Mouse (Mus musculus) thymus, postnatal 25 days (tissue): ENCODE measurements around the gene Kirrel.
"Not testable (repeated sequence)": the region's sequence is repeated elsewhere in the genome, so short reads cannot be mapped to it uniquely, and the experiment has no call there.

Experiments used
- DNase-seq: peaks from one replicate; pipeline ENCODE4 v3.0.0; 2022

Gene Kirrel

DNA sequence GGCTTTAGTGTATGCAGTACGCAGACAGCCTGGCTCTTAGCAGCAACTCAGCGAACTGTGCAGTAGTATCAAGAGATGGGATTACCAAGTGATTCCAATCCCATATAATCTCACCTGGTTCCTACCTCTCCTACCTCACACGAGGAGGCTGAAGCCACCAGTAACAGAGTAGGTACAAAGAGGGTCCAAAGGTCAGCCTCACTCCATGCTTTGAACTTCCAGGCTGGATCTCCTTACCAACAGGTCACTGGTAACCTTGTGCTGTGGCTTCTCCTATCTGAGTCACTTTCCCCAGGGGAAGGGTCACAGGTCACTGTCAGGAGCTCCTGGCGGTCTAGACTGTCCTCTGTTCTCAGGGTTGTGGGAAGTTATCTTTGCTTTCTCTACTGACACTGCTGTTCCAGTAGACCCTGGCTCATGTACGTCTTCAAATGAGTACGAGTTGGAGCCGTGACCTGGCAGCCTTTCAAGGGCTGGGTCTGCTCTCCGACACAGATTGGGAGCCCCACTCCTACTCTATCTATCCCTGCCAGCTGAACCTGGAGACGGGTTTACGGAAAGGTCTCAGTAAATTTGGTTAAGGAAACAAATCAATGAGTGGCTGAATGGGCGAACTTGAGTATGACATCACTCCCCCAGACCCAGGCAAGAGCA is 42.7 kb downstream of the Kirrel start:
- DNase-seq, result no peak

DNA sequence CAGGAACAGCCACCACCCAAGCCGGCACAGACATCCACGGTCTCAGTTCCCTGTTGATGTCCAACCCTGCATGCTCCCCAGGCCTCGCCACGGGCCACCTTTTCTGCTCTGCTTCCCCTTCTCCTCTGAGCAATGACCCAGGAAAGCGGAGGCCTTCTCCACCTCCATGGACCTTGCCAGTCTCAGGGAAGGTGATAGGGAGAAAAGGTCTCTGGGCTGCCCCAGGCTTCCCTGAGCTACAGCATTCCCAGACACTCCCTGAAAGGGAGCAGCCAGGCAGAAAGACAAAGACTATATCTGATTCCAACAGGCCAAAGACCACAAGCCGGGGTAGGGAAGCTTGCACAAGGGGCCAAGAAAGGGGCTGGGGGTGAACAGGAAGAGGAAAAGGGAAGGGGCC is 43.6 kb downstream of the Kirrel start:
- no peak for DNase-seq

DNA sequence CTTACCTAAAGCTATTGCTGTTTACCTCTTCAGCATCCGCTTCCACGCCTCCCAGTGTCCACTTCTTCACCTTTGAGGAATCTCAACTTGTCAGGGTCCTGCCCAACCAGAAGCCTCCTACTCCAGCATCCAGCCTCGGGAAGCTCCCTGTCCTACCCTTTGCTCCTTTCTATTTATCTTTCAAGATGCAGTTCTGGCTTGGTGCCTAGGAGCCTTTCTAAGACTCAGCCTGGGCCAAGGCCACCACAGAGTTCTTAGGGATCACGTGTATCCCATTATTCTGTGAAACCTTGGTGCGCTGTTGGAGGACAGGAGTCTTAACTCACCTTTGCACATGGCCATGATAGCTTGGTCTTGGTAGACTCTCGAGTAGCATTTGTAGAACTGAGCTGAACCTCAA is 50.8 kb downstream of the Kirrel start:
- DNase-seq, result no peak

DNA sequence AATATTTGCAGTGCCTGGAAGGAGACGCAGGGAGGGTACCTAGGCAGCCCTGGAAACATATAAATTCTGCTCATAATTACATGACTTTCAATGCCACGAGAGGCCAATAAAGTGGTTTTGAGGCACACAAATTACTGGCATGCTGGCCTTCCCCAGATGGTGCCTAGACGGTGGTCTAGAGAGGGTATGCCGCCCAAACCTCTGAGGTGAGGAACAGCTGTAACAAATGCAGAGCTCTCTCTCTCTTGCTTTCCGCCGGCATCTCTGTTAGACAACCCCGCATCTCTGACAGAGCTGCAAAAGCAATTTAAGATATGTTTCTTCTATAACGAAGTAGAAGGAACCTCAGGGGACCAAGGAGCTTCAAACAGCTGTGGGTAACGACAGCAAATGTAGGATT is 56.3 kb downstream of the Kirrel start:
- no peak for DNase-seq

DNA sequence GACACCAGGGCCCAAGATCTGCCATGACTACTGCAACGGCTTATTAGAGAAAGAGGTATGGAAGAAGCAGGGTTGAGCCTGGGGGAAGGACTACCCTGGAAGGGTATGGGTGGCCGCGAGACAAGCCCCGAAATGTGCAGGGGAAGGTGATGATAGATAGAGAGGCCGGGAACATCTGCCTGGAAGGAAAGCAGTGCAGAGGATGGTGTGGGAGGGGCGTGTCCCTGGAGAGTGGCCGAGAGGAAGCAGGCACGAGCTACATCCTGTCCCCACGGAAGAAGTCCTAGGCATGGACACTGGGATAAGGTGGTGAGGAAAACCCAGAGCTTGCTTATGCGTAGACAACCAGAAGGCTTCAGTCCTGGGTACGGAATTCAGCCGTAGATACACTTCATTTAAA is 56.9 kb downstream of the Kirrel start:
- no peak for DNase-seq

DNA sequence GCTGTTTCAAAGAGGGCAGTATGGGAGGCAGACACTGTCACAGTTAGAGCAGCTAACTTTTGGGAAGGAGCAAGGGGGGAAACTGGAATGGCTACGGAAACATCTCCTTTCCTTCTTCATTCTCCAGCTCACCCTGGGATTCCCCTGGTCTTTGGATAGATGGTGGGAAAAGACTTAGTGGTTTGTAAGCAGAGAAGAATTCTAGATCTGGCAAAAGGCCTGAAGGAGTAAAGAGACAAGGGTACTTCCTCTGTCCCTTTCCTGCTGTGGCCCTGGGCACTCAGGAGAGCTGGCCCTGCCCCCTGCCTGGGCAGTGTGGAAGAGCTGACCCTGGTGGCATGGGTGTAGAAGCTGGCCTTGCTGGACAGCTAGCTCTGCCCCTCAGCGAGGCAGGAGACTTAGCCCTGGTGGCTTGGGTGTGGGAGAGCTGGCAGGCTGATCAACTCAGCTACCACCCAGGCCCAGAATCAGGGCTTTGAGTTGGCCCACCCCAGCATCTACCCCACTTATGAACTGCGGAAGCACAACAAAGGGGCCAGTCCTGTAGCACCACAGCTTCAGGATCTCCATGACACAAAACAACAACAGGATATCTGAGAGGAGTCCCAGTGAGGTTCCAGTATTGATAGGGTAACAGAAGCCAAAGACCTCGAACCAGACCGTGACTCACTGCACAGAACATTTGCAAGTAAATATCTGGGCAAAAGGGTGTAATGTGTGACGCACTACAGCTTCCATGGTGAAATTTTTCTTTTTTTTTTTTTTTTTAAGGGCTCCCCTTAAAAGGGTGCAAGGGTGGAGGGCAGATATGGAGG is 58.6 kb downstream of the Kirrel start:
- no peak for DNase-seq

DNA sequence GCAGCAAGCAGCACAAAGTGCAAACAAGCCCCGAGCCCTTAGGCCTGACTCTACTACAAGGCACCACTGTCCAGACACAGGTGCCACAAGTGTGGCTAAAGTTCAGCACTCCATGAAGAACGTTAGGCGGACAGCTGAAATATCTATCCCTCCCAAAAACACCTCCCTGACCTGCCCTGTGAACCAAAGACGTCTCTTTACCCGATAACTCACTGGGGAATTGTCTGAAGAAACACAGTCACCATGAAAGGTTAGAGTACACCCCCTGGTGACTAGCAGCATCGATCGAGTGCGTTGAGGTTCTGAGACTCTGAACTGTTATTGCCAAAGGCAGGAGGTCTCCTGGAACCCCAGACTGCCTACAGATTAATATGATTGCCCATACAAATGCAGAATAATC is 59.3 kb downstream of the Kirrel start:
- DNase-seq, result no peak

DNA sequence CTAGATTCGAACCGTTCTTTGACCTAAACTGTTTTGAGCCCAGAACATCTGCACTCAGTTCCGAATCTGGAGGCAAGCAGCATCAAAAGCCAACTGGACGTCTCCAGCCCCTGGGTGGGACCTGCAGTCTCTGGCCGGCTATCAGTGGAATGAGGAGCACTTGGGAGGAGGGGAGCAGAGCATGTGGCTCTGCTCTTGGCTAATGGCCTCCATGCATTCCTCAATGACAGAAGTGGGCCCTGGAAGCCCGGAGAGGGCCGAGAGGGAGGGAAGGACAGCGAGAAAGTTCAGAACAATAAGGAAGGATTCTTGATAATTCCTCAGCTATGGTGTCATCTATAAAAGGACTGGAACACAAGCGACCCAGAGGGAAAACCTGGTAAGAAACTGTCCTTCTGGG is 59.7 kb downstream of the Kirrel start:
- no peak for DNase-seq

DNA sequence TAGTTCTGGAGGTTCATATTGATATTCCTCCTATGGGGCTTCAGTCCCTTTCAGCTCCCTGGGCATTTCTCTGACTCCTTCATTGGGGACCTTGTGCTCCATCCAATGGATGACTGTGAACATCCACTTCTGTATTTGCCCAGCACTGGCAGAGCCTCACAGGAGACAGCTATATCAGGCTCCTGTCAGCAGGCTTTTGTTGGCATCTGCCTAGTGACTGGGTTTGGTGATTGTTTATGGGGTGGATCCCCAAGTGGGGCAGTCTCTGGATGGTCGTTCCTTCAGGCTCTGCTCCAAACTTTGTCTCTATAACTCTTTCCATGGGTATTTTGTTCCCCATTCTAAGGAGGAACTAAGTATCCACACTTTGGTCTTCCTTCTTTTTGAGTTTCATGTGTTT is 60.7 kb downstream of the Kirrel start:
- DNase-seq, result not testable (repeated sequence)

DNA sequence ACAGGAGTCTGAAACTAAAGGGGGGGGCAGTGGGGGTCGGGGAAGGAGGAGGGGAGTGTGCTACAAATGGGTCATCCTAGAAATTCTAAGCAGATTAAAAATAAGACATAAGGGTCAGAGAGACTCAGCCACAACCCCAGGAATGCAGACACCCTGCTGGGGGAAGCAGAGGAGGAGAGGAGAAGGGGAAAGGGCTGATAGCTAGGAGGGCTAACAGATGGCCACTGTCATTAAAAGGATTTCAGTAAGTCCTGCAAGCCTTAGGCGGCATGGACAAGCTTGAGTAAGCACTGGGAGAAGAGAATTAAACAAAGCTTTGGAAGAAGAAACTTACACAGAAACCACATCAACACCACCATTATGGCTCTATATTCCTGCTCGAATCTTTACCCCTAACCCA is 62.3 kb downstream of the Kirrel start:
- DNase-seq, result no peak

DNA sequence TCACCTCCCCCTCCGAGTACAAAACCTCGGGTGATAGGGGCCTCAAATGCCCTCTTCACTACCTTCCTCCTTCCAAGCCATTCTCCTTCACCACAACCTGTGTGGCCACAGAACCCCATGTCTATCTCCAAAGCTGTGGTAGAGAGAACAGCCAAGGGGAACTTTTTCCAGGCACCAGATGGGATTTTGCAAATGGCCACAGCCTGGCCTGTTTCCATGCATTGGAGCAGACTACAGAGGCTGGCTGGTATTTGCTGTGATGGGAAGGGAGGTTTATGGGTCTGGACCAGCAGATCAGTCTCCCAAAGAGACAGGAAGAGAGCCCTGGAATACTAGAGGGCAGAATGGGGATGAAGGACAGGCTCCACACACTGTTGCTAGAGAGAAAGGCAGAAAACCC is 69.7 kb downstream of the Kirrel start:
- DNase-seq, result no peak

DNA sequence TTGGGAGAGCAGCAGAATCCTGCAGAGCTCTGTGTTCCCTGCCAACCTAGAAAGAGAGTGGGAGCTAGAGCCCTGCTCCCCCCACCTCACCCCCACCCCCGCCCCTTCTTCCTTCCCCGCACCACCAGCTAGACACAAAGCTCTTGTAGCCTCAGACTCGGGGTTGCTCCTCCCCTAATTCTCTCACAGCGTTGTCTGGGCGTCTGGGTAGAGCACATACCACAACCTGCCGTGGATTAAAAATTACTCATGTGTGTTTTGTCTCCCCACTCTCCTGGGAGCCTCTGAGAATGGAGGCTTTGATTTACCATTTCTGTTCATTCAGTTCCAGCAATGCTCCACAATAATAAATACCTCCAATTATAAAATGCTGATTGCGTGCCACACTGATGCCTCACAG is 72.2 kb downstream of the Kirrel start:
- no peak for DNase-seq

DNA sequence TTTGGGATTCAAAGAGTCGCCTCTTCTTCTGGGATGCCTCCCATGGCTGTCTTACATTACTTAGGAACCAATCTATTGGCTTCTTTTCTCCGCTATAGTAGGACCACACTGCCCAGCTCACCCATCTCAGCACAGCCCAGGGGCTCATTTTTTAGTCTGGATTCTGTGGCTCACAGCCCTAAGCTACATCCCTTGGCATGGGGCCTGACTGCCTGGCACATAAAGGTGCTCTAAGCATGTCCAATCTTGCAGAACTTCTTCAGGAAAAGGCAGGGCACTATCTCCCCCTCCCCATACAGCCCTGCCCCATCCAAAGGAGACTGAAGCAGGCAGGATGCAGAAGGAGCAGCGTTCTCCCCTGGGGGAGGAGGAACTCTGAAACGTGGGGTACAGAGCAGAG is 73.6 kb downstream of the Kirrel start:
- no peak for DNase-seq

DNA sequence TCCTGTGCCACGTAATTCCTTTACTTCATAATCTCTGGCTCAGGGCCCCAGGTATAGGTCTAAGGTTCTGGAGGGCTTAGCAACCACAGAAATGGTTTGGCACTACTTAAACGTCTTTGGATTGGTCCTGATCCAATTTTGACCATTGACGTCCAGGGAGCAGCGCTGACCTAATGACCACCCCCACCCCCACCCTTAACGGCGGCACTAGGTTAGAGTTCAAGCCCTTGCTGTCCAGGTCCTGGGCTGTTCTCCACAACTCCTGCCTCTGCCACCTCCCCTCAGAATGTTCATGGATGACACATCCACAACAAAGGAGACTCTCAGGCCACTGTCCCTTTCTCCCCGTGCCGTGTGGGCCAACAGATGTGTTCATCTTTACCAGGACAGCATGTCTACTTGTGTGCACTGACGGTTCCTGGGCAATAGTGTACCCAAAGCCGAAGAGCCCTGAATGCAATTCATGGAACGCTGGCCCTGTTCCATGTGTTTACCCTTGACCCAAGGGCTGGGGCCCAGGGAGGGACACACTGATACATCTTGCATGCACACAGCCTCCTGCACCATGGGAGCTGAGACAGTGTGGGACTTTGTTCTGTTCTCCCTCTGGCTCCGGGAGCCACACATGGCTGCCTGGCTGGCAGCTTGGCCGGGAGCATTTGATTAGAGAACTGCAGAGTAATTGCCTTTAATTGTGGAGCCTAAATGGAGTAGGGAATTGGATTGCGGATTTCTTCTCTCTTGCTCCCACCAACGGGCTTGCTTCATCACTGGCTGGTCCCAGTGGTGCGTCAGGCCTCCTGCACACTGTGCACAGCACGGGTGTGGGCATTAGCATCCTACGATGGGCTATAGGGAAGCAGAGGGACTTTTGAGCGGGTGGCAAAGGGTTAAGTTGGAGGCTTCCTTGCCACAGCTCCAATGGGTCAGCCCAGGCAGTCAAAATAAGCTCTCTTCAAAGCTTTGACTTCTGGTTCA is 76.3 kb downstream of the Kirrel start:
- no peak for DNase-seq

DNA sequence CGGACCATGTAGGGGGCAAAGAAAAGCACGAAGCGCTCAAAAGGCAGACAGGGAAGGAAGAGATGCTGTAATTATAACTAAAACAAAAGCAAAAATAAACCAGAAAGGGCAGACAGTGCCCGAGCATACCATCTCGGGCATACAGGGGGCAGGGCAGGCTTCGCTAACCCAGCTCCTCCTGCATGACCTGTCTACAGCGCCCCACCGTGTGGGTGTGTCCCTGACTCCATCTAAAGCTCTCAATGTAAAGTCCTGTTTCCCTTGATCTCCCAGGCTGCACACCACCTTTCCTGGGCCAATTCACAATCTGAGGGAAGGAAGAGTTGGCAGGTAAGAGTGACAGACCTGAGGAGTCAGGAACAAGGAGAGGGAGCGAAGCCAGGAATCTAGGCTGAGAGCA is 77.3 kb downstream of the Kirrel start:
- DNase-seq, result no peak

DNA sequence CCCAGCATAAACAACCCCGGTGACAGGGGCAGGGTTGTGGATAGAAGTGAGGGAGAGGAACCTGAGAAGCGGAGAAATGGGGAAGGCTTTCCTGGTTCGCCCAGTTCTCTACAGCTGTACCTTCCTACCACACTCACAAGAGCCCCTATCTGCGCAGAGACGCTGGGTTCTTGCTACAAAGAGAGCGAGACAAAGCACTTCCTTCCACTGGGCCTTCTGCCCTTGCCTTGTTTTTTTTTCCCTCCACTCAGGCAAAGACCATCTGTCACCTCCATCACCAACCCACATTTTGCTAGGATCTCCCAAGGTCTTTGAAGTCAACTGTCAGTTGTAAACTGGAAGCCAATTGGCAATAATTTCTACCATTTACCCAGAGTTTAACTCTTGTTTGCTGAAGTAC is 80.8 kb downstream of the Kirrel start:
- no peak for DNase-seq

DNA sequence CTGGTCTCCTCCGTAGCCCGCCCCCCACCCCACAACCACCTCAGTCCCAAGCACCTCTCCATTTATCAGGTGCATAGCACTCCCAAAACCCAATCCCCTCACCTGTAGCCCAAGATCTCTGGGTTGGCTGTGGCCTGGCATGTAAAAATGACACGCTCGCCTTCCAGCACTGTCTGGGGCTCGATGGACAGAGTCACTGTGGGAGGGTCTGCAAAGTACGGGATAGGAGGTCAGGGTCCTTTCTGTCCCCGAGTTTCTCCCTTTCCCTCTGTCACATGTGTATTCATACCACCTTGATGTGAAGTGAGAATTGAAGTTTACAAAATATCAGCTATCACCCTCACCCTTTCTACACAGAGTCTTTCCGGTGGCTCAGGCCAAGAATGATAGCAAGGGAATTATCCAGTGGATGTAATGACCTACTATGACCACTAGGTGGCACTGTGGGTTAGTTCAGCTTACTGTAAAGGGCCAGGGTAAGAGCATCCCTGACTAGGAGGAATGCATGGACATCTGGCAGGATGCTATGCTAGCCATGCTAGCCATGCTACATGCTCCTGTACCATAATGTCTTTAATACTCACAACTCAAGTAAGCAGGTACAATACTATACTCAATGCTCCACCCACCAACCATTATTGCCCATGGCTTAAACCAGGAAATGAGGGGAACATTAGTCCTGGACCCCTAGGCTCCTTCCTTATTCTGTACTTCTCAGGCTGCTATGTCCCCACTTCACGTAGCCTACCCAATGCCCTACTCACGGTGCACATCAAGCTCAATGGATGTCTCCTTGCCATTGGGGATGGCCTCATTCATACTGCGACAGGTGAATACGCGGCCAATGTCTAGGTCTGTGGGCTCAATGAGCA is 84.6 kb downstream of the Kirrel start:
- peak; percentile 61 for DNase-seq

DNA sequence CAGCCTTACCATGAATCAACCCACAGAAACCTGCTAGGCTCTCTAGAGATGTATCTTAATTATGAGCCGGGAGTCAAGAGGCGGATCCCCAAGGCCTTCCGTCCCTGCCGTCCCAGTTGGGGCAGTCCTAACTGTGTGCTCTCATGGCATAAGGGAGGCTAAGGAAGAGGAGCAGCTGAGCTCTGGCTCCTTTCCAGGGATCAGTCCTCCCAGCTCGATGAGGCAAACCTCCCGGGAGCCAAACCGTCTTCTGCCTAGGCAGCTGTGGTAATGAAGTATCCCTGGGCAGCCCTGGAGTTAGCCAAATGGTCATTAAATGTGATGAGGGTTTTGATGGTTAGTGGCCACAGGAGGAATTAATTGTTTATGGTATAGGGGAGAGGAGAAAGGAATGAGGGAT is 87.4 kb downstream of the Kirrel start:
- no peak for DNase-seq

DNA sequence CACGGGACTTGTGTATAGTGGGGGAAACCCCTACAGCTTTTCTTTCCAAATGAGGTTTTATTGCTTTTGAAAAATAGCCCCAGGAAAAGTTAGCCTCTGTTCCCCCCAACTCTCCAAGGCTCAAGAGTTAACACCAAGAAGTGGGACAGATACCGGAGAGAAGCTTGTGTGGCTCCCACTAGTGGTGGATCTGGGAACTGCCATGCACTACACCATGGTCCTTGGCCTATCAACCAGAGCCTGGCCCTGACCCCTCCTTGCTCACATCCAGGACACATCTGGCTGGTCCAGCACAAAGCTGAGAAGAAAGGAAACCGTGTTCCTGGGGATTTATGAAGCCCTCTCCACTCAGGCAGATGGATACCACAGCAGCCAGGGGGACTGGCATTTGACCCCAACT is 92.3 kb downstream of the Kirrel start:
- DNase-seq, result peak; percentile 56

DNA sequence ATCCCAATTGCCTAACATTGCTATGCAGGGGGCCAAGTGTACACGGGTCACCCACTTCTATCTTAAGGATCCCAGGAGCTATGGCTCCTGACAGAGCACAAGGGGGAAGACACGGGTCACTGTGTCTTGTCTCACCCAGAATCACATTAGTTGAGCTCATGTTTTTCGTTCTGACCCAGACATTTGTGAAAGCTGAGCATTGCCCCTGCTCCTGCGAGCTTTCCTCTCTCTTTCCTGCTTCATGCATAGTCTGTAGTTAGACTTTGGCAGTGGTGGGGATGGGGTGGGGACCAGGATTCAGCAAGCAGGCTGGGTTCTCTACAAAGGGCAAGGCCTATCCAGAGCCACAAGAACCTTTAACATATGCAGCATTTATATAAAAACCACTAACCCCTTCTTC is 94.8 kb downstream of the Kirrel start:
- DNase-seq, result no peak

DNA sequence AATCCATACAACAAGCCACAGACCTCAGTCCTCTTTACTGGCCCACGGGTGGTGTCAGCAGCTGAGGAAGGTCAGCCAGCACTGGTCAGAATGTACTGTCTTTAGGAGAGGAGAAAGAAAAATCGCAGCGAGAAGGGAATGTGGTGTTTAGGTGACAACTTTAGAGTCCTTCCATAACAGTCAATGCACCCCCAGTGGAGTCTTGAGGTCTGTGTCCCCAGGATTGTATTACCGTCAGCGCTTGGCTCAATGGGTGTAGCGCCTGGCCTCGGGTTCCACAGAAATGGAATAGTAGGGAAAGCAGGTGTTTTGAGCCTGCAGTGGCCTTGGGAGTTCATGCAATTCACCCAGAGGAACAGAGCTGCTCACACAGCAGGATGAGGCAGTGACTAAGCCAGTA is 95.2 kb downstream of the Kirrel start:
- no peak for DNase-seq

DNA sequence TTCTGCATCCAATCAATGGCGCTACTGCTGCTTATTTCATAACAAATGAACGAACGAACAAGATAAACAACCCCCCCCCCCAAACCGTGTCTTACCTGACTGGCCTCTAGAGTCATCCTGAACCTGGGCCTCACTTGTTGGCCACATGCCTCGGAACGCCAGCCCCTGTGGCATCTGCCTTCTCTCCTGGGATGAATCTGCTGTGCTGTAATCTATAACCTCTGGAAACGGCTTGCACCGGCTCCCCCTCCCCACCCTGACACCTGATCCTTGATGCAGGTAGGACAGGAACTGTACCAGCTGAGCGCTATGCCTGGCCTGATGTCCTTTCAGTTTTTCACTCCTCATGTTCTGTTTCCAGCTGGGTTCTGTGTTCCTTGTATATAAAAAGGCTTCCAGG is 96.9 kb downstream of the Kirrel start:
- DNase-seq, result no peak

DNA sequence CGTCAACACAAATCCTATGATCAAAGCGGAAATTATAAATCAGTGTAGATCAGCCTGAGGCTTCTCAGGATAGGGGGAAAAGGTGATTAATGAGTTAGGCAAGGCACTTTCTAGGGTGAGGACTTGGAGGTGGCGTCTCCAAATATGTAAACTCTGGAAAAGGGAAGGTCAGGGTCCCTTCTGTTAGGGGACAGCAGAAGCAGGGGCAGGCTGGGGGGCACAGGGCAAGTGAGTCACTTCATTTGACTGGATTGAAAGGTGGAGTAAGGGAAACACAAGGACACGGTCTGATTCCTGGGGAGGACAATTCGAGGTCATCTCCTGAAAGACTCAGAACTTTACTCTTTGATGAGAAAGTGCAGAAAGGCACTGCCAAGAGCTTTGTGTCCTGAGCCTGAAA is 97.6 kb downstream of the Kirrel start:
- DNase-seq, result no peak
